Mouse (Mus musculus) stomach, postnatal 0 days (tissue): ENCODE measurements around the gene Myl4.

Experiments used
- CTCF ChIP-seq: IDR thresholded peaks from 2 replicates; pipeline ENCODE4 v1.5.1; 2016; ENCODE audit warnings: antibody characterized with exemption, low read depth, mild to moderate bottlenecking, moderate library complexity
- EP300 ChIP-seq: optimal IDR thresholded peaks from 2 replicates; pipeline ENCODE3; 2016; ENCODE audit warnings: antibody characterized with exemption

DNA sequence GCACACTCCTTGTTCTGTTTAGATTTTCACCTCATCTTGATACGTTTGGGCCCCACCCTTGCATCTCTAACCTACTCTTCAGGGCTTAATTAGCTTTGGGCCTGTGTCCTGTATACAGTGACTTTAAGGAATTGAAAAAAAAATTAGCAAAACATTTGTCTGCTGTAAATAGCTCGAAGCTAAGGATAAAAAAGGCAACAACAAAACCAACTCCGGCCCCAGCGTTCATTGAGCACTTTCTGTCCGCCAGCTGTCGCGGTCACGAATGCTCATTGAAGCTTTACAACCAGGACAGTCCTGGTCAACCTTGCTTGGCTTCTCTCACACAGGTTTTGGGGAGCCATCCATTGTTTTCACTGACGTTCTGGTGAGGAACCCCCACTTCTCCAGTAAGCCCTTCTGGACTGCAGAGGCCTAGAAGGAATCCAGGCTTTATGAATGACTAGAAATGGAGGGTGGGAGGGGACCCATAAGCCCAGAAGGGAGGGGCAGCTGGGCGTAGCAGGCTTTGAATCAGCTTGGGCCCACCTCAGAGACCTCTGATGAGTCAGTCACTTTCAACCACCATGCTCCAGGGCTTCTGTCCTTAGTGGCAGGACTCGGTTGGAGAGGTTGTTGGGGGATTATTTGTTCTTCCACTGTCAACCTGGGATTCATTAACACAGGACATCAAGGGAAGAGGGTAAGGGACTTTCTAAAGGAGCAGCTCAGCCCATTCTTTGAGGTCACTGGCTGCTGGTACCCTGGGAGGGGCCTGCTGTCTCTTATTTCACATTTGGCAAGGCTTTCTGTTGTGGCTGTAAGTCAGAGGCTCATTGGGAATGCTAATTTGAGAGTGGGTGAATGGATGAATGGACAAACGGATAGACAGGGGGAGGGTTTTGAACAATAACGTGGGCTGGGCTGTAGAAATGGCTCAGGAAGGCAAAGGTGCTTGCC is 68.9 kb downstream of the Myl4 start:
- TF ChIP-seq CTCF (no peak), EP300 (no peak)
